Mouse (Mus musculus) stomach, embryonic 15.5 days (tissue): ENCODE results near the gene Umad1. TPM values are rescaled to one million over a fixed set of nuclear protein-coding genes. Genes with fewer than 3 reads are reported as not detected.

Source experiments
- ATAC-seq: fragments of 200-750 bp; cut with Nextera tagmentation; 2 replicates; pipeline ENCODE4 v1.8.0; 2017; ENCODE audit warnings: low read depth, moderate number of reproducible peaks, moderate TSS enrichment; ENCODE audit not compliant: insufficient read depth, low FRiP score
- H3K27ac ChIP-seq: fragments of 300-500 bp; sonication (generic); 2 replicates; pipeline ENCODE4 v1.5.1; 2015; ENCODE audit warnings: mild to moderate bottlenecking, inconsistent platforms
- H3K27me3 ChIP-seq: fragments of 300-500 bp; sonication (generic); replicated peaks from 2 replicates; pipeline ENCODE4 v1.6.1; 2015; ENCODE audit warnings: inconsistent platforms
- H3K36me3 ChIP-seq: fragments of 300-500 bp; sonication (generic); 2 replicates; pipeline ENCODE4 v1.6.1; 2015; ENCODE audit warnings: inconsistent platforms
- H3K4me1 ChIP-seq: fragments of 300-500 bp; sonication (generic); 2 replicates; pipeline ENCODE4 v1.6.1; 2015; ENCODE audit warnings: inconsistent platforms
- H3K4me2 ChIP-seq: fragments of 300-500 bp; sonication (generic); 2 replicates; pipeline ENCODE4 v1.6.1; 2015; ENCODE audit warnings: mild to moderate bottlenecking, inconsistent platforms
- H3K4me3 ChIP-seq: fragments of 300-500 bp; sonication (generic); replicated peaks from 2 replicates; pipeline ENCODE4 v1.5.1; 2015; ENCODE audit warnings: inconsistent platforms
- H3K9ac ChIP-seq: fragments of 300-500 bp; sonication (generic); 2 replicates; pipeline ENCODE4 v1.6.1; 2015; ENCODE audit warnings: inconsistent platforms
- H3K9me3 ChIP-seq: fragments of 300-500 bp; sonication (generic); 2 replicates; pipeline ENCODE4 v1.6.1; 2016; ENCODE audit warnings: inconsistent platforms
- WGBS: fragments of 180-500 bp; shearing (Covaris S2); methylation state at CpG from one replicate; pipeline ENCODE4 v1.1.7; 2015; 5-methylcytosine and 5-hydroxymethylcytosine counted together
- polyA plus RNA-seq: library from polyadenylated mRNA; unstranded; fragments of >200 nt; fragmentation: Nextera tagmentation; extraction: Ambion mirVana; gene quantifications from 2 replicates; pipeline ENCODE4 v1.2.1, GENCODE M21; 2015

Gene Umad1
- polyA plus RNA-seq: 25.7 and 29.5 TPM in 2 replicates

GRCm38 (mm10) chr6:8259004-8259666, at the start of gene Umad1, which contains the start of the genes Rpa3 and Gm45062:
Gene Umad1, plus strand, starts transcription at chr6:8259288.
Gene Rpa3, minus strand, starts transcription at chr6:8259173.
Gene Gm45062, plus strand, starts transcription at chr6:8259450.
- Histone ChIP-seq H3K4me3 (peak within 1 kb of the TSS; percentile 83), H3K36me3 (no peaks in the 10 kb centered on the region), H3K9me3 (no peaks in the 10 kb centered on the region), H3K4me2 (peak within 1 kb of the TSS; percentile 95), H3K4me1 (no peaks in the 10 kb centered on the region), H3K27ac (peak within 1 kb of the TSS; percentile 80), H3K27me3 (no peaks in the 10 kb centered on the region), H3K9ac (peak within 1 kb of the TSS; percentile 51)
- peak; percentile 100 for ATAC-seq
- WGBS: under 1% methylated on average over 64 of the region's 64 CpGs

DNA sequence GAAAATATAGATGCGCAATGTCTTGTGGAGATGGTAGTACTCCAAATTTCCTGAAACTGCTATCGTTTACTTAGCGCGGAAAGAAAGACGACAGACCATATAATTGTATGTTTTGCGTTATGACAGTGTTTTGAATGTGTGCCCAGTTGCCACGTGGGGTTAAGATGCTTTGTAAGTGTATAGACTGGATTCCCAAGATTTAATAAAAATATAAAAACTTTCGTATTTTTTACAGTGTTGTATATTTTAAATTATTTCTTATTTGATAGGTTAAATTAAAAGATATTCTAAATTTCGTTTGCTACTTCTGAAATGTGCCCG, 49.3 kb upstream of the Umad1 start:
- WGBS: 10% methylated on average over 10 of the region's 10 CpGs
- no peaks in the 10 kb centered on the region for H3K27me3 ChIP-seq
- peak overlapping the region; percentile 95 for H3K27ac ChIP-seq
- H3K9ac ChIP-seq: peak overlapping the region; percentile 84; the same call in 1 of the 2 replicates
- no peak for ATAC-seq
- peak overlapping the region; percentile 55 for H3K4me2 ChIP-seq
- H3K4me3 ChIP-seq: peak overlapping the region; percentile 80
- peaks cover 2% of the 10 kb centered on the region; the same call in 1 of the 2 replicates for H3K36me3 ChIP-seq
- H3K4me1 ChIP-seq: peaks cover 8% of the 10 kb centered on the region; the same call in 1 of the 2 replicates
- no peaks in the 10 kb centered on the region for H3K9me3 ChIP-seq

DNA sequence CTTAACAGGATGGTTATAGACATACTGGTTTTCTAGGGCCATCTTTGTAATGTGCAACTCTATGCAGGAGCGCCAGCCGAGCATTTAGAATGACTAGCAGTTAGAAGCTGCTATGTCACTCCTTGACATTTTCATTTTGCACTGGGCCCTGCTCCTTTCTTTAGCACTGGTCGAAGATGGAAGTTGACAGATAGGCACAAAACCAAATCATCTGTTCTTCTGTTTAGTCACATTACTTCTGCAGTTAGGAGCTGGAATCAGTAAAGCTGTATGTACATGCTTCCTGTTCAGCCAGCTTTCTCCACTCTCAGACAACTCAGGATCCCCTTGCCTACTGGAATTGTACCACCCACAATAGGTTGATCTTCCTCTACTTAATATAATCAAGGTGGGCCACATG, 48.4 kb upstream of the Umad1 start:
- no peak overlapping the region for H3K9ac ChIP-seq
- no peak overlapping the region for H3K27ac ChIP-seq
- ATAC-seq: no peak
- peaks cover 8% of the 10 kb centered on the region; the same call in 1 of the 2 replicates for H3K4me1 ChIP-seq
- no peak overlapping the region; the same call in 1 of the 2 replicates for H3K4me3 ChIP-seq
- H3K4me2 ChIP-seq: peak overlapping the region; percentile 55; the same call in 1 of the 2 replicates
- no peaks in the 10 kb centered on the region for H3K9me3 ChIP-seq
- no peaks in the 10 kb centered on the region for H3K27me3 ChIP-seq
- WGBS: 91% methylated on average over 3 of the region's 3 CpGs
- peaks cover 8% of the 10 kb centered on the region; the same call in 1 of the 2 replicates for H3K36me3 ChIP-seq

DNA sequence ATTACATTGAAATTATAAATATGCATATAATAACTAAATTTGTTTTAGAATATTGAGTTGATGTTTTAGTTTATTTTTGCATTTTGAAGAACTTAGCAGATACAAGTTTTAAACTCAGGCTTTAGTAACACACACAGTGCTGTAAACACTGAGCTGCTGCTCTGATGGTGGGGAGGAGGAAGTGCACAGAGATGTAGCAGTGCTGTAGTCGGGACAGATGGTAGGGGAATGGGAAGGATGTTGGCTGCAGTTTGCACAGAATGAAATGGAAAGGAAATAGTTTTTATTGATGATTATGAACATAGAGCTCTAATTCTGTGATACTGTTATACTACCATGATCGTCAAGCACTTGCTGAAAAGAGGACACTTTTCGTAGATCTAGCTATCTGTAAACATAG, 32.1 kb upstream of the Umad1 start:
- no peak overlapping the region for H3K27ac ChIP-seq
- no peaks in the 10 kb centered on the region for H3K27me3 ChIP-seq
- no peak overlapping the region for H3K4me2 ChIP-seq
- H3K4me1 ChIP-seq: no peaks in the 10 kb centered on the region
- H3K9ac ChIP-seq: no peak overlapping the region
- WGBS: 79% methylated on average over 3 of the region's 3 CpGs
- H3K4me3 ChIP-seq: no peak overlapping the region
- ATAC-seq: no peak
- no peaks in the 10 kb centered on the region for H3K9me3 ChIP-seq
- peaks cover 14% of the 10 kb centered on the region for H3K36me3 ChIP-seq

DNA sequence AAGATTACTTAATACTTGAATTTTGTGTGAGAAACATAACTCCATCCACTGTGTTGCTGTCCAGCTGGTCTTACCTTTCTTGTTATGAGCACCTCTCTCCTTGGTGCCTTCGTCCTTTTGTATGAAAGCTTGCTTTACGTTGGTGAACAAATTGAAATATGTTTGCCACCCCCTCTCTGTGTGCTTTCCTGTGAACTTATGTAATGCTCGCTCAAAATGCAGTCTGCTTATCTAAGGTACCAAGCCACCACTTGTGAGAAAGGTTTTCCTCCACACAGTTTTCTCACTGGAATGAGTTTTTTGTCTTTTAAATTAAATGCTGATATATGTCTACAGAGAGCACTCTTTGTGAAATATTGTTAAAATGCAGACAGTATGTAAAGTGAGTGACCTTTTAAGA, 30.5 kb upstream of the Umad1 start:
- Histone ChIP-seq H3K9ac (no peak overlapping the region), H3K4me1 (no peaks in the 10 kb centered on the region), H3K27me3 (no peaks in the 10 kb centered on the region), H3K27ac (no peak overlapping the region), H3K9me3 (no peaks in the 10 kb centered on the region), H3K4me3 (no peak overlapping the region), H3K36me3 (peaks cover 13% of the 10 kb centered on the region), H3K4me2 (no peak overlapping the region)
- 82% methylated on average over 3 of the region's 3 CpGs for WGBS
- ATAC-seq: no peak

DNA sequence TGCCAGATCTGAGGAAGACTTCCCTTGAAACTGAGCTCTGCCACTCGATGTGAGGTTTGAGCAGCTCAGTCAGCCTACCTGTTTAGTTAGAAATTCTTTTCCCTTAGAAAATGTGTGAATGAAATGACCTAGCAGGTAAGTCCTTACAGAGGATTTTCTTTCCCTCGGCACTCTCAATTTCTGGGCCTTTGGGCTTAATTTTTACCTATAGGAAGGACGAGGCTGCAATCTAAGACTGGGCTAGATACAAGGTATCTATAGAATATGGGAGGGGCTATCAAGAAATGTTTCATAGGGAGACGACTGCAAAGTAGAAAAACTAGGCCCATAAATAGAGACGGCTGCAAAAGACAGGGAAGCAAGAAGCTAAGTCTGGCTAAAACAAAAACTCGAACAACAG, 772 bp upstream of the Umad1 start:
- peak overlapping the region; percentile 42; the same call in 1 of the 2 replicates for H3K9ac ChIP-seq
- H3K27me3 ChIP-seq: no peaks in the 10 kb centered on the region
- peak overlapping the region; percentile 48; the same call in 1 of the 2 replicates for H3K27ac ChIP-seq
- no peaks in the 10 kb centered on the region for H3K4me1 ChIP-seq
- no peak for ATAC-seq
- no peaks in the 10 kb centered on the region for H3K9me3 ChIP-seq
- H3K36me3 ChIP-seq: 0 out of 2 replicates have a peak, but pooled peaks cover 3% of the 10 kb centered on the region
- H3K4me3 ChIP-seq: peak overlapping the region; percentile 83
- H3K4me2 ChIP-seq: peak overlapping the region; percentile 54
- WGBS: 7% methylated on average over 6 of the region's 6 CpGs

GRCm38 (mm10) chr6:8259667-8260044, 568 bp downstream of the Umad1 start:
- Histone ChIP-seq H3K27me3 (no peaks in the 10 kb centered on the region), H3K4me1 (no peaks in the 10 kb centered on the region), H3K4me2 (peak overlapping the region; percentile 95), H3K4me3 (peak overlapping the region; percentile 83), H3K27ac (peak overlapping the region; percentile 80), H3K9me3 (no peaks in the 10 kb centered on the region), H3K9ac (peak overlapping the region; percentile 51), H3K36me3 (no peaks in the 10 kb centered on the region)
- 0% methylated on average over 8 of the region's 8 CpGs for WGBS
- no peak; the same call in 1 of the 2 replicates for ATAC-seq

DNA sequence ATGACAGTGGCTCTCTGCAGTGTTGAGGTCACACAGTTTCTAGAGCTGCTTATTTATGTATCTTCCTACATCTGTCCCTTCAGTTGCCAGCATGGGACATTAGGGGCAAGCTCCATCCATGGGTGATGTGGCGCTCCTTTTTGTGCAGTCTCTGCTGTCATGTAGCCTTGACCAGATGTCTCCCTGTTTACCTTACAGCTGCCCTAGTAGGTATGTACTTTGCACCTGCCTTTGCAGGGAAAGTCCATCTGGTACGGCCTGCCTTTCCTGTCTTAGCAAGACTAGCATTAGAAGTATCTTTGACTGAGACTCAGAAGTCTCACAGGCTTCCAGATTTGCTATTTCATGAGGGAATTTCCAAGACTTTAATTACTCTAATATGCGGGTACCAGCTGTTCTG, 12.0 kb downstream of the Umad1 start:
- peak; percentile 66; the same call in 1 of the 2 replicates for ATAC-seq
- WGBS: 72% methylated on average over 3 of the region's 3 CpGs
- no peak overlapping the region for H3K4me3 ChIP-seq
- H3K36me3 ChIP-seq: no peaks in the 10 kb centered on the region
- H3K4me1 ChIP-seq: peaks cover 7% of the 10 kb centered on the region; the same call in 1 of the 2 replicates
- H3K9me3 ChIP-seq: no peaks in the 10 kb centered on the region
- no peaks in the 10 kb centered on the region for H3K27me3 ChIP-seq
- no peak overlapping the region for H3K4me2 ChIP-seq
- H3K9ac ChIP-seq: no peak overlapping the region
- H3K27ac ChIP-seq: no peak overlapping the region

DNA sequence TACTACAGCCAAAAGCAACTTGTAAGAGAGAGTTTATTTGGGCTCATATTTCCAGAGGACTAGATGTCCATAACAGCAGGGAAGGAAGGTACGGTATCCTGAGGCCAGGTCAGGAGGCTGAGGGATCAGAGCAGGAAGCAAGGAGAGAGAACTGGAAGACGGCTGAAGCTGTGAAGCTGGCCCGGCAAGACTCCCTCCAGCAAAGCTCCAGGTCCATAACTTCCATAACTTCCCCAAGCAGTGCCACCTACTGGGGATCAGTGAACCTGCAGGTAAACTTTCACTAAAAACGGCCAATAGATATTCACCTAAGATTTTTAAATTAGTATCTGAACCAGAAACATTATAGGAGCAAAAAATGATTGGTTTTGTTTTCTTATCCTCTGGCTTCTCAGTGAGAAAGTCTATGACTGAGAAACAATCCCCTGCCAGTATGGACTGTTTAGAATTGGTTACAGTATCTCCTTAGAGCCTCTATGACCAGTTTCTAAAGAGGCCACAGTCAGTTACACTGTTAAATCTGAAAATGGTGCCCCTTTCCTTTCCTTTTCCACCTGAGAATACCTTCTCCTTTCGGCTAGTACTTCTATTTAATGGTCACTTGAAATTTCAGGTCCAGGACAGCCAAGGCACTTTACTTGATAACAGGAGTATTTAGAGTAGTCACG, 15.4 kb downstream of the Umad1 start:
- 36% methylated on average over 6 of the region's 6 CpGs for WGBS
- H3K4me3 ChIP-seq: no peak overlapping the region
- no peaks in the 10 kb centered on the region for H3K36me3 ChIP-seq
- no peak overlapping the region for H3K27ac ChIP-seq
- no peaks in the 10 kb centered on the region for H3K9me3 ChIP-seq
- H3K9ac ChIP-seq: no peak overlapping the region
- ATAC-seq: no peak
- peaks cover 4% of the 10 kb centered on the region; the same call in 1 of the 2 replicates for H3K4me1 ChIP-seq
- H3K4me2 ChIP-seq: no peak overlapping the region
- H3K27me3 ChIP-seq: no peaks in the 10 kb centered on the region

DNA sequence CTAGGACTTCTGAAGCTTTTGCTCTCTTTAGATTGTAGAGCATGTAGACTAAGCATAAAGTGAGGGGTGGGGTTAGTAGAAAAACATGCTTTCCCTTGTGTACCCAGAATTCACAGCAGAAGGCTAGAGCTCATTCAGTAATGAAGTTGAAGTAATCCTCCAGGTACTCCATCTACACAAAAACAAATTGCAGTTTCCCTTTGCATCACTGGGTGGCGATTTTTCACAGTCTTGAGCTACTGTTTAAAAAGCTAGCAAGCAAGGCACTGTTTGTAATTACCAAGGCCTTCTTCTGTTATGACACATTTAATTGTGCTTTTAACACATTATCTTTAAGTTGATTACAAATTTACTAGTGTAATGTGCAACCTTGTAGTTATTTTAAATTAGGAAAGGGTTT, 16.0 kb downstream of the Umad1 start:
- no peaks in the 10 kb centered on the region for H3K4me1 ChIP-seq
- no peaks in the 10 kb centered on the region for H3K36me3 ChIP-seq
- no peak overlapping the region for H3K4me2 ChIP-seq
- 19% methylated on average over 1 of the region's 1 CpGs for WGBS
- H3K9ac ChIP-seq: no peak overlapping the region
- H3K27ac ChIP-seq: no peak overlapping the region
- H3K9me3 ChIP-seq: no peaks in the 10 kb centered on the region
- H3K4me3 ChIP-seq: no peak overlapping the region
- ATAC-seq: no peak
- H3K27me3 ChIP-seq: no peaks in the 10 kb centered on the region

- Histone ChIP-seq H3K4me1 (no peaks in the 10 kb centered on the region), H3K36me3 (no peaks in the 10 kb centered on the region), H3K27ac (no peak overlapping the region), H3K27me3 (no peaks in the 10 kb centered on the region), H3K4me2 (no peak overlapping the region), H3K9ac (no peak overlapping the region), H3K9me3 (no peaks in the 10 kb centered on the region), H3K4me3 (no peak overlapping the region)
- 57% methylated on average over 4 of the region's 4 CpGs for WGBS
- ATAC-seq: peak; percentile 70
These were observed 17.3 kb downstream of the Umad1 start for GRCm38 (mm10) chr6:8276431-8276830.

DNA sequence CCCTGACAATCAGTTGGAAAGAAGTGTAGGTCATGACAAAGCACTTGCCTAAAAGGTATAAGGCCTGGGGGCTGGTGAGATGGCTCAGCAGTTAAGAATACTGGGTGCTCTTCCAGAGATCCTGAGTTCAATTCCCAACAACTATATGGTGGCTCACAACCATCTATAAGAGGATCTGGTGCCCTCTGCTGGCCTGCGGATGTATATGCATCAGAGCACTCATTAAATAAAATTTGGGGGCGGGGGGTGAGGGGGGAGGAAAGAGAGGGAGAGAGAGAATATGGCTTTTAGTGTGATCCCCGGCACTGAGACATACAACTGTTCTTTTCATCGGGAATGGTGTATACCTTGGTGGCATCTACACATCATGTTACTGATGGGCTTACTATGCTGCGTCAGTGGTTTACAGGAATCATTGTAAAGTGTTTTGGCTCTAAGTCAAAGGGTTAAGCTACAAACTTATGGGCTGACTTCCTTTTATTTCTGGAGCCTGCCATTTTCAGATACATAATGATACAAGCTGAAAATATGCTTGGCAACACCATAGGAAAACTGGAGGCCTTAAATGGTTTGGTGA, 19.4 kb downstream of the Umad1 start:
- H3K9ac ChIP-seq: no peak overlapping the region
- no peak for ATAC-seq
- H3K4me3 ChIP-seq: no peak overlapping the region
- no peaks in the 10 kb centered on the region for H3K4me1 ChIP-seq
- WGBS: 75% methylated on average over 5 of the region's 5 CpGs
- H3K27me3 ChIP-seq: no peaks in the 10 kb centered on the region
- no peak overlapping the region for H3K4me2 ChIP-seq
- no peaks in the 10 kb centered on the region for H3K36me3 ChIP-seq
- H3K27ac ChIP-seq: no peak overlapping the region
- H3K9me3 ChIP-seq: no peaks in the 10 kb centered on the region
